Mouse (Mus musculus) brain, embryonic 14.5 days (tissue): ENCODE measurements around the gene Mrpl35.

Experiments used
- CTCF ChIP-seq: fragments of 200-500 bp; IDR thresholded peaks from 2 replicates; pipeline ENCODE4 v1.5.1; 2012; ENCODE audit warnings: inconsistent platforms, mild to moderate bottlenecking, moderate library complexity, borderline replicate concordance; ENCODE audit not compliant: insufficient read depth, insufficient read length; ENCODE audit errors: extremely low read depth
- POLR2A ChIP-seq: fragments of 200-500 bp; IDR thresholded peaks from 2 replicates; pipeline ENCODE4 v1.6.1; 2012; ENCODE audit warnings: mild to moderate bottlenecking, inconsistent platforms, borderline replicate concordance; ENCODE audit not compliant: poor library complexity, insufficient read depth, insufficient read length, severe bottlenecking; ENCODE audit errors: extremely low read depth

DNA sequence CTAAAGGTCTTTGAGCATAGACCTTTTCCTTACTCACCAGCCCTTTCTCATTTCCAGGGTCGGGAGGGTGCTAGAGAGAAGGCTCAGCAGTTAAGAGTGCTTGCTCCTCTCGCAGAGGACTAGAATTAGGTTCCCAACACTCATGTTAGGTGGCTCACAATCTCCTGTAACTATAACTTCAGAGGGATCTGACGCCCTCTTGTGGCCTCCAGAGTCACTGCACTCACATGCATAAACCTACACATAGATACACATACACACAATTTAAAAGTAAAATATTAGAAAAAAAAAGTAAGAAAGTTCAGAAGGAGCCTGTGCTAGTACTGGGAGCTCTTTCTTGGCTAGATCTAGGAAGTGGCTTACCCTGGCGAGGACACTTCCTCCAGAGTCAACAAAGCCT lies 55.5 kb downstream of the Mrpl35 start:
- TF ChIP-seq POLR2A = no peak
- TF ChIP-seq CTCF = peak; percentile 33; the same call in 1 of the 2 replicates
